Mouse (Mus musculus): Measurements from ENCODE around the gene Psg19.

GRCm38 (mm10) chr7:18832298-18832697 lies 34.0 kb upstream of the Psg19 start:
- TF ChIP-seq CTCF (IDR thresholded peaks at IDR 0.05; ENCODE audit: extremely low read depth, insufficient read depth, insufficient read length, insufficient replicate concordance): no peak
- TF ChIP-seq POLR2A (IDR thresholded peaks at IDR 0.05; ENCODE audit: low read depth, low read length): no peak

All from spleen, adult 2 months (tissue).